Mouse (Mus musculus): ENCODE results near the gene Engase. TPM values are rescaled to one million over a fixed set of nuclear protein-coding genes. Genes with fewer than 3 reads are reported as not detected.

Gene Engase
- polyA plus RNA-seq, 1 experiment from 2014 or later, result 7.1 TPM

GRCm38 (mm10) chr11:118511851-118512250 is 35.2 kb downstream of the Engase start:
- WGBS (ENCODE audit: missing documents), result 61% methylated on average over 6 of the region's 6 CpGs
- Histone ChIP-seq H3K36me3 (ENCODE audit: inconsistent target) (no peaks in the 10 kb centered on the region), H3K27ac (no peak overlapping the region), H3K79me2 (ENCODE audit: inconsistent target) (no peaks in the 10 kb centered on the region), H3K4me3 (ENCODE audit: inconsistent target) (no peak overlapping the region)

DNA sequence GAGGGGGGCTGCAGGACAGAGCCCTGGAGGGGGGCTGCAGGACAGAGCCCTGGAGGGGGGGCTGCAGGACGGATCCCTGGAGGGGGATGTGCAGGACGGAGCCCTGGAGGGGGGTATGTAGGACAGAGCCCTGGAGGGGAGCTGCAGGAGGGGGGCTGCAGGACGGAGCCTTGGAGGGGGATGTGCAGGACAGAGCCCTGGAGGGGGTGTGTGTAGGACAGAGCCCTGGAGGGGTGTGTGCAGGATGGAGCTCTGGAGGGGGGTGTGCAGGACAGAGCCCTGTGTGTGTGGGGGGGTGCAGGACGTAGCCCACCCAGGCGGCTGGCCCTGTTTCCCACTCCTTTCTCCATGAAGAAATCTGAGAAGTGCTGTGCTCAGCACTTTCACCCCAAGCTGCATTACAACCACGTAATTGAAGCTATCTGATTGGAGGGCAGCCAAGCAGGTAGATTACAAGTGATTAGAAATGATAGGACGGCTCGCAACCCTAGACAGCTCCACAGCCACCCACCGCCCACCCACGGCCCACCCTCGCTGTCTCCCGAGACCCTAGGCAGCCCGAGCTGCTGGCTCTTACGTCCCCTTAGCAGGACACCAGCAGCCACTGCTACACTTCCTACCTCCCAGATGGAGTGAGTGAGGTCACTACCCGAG is 35.8 kb downstream of the Engase start:
- Histone ChIP-seq H3K79me2 (ENCODE audit: inconsistent target) (no peaks in the 10 kb centered on the region), H3K27ac (no peak overlapping the region), H3K36me3 (ENCODE audit: inconsistent target) (no peaks in the 10 kb centered on the region), H3K4me3 (ENCODE audit: inconsistent target) (no peak overlapping the region)
- 69% methylated on average over 13 of the region's 15 CpGs for WGBS (ENCODE audit: missing documents)

- H3K79me2 ChIP-seq (ENCODE audit: inconsistent target), result no peaks in the 10 kb centered on the region
- H3K36me3 ChIP-seq (ENCODE audit: inconsistent target), result no peaks in the 10 kb centered on the region
- H3K27ac ChIP-seq, result no peak overlapping the region
- no peak overlapping the region for H3K4me3 ChIP-seq (ENCODE audit: inconsistent target)
- 82% methylated on average over 7 of the region's 7 CpGs for WGBS (ENCODE audit: missing documents)
Measured at GRCm38 (mm10) chr11:118517924-118518323, 41.3 kb downstream of the Engase start.

DNA sequence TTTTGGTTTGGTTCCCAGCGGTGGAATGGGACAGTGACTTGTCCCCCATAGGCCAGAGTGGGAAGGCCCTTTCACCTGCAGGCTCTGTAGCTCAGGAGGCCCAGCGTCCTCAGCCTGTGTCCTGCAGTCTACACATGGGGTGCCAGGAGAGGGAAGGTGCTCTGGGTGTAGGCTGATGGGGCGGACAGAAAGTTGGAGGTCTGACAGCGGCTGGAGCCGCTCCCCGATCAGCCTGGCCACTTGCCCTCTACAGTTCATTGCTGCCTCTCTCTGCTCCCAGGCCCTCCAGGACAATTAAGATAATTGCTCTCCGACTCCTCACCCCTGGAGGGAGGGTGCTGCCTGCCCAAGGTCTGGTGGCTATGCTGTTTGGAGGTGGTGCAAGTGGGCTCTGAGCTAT is 42.1 kb downstream of the Engase start:
- no peaks in the 10 kb centered on the region for H3K36me3 ChIP-seq (ENCODE audit: inconsistent target)
- WGBS (ENCODE audit: missing documents), result 88% methylated on average over 7 of the region's 7 CpGs

DNA sequence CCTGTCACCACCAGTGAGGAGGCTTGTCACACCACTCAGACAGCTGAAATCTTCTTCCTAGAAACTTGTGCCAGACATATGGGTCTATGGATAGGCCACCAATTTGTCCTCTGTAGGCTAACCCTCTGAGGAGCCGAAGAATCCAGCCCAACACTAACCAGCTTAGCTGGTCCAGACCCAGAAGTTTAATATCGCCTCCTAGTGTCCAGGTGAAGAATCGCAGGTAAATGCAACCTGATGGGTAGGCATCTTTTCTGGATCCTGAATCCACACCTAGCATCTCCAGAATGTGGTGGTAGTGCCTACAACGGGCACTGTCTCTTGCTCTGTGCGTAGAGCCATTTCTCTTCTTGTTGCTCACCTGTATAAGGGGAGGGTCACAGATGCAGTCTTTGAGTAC is 43.6 kb downstream of the Engase start:
- 58% methylated on average over 5 of the region's 5 CpGs for WGBS (ENCODE audit: missing documents)
- Histone ChIP-seq H3K27ac (no peak overlapping the region), H3K36me3 (ENCODE audit: inconsistent target) (no peaks in the 10 kb centered on the region), H3K4me3 (ENCODE audit: inconsistent target) (no peak overlapping the region), H3K79me2 (ENCODE audit: inconsistent target) (no peaks in the 10 kb centered on the region)

More for the DNA sequence above, 42.1 kb downstream of the Engase start:
- Histone ChIP-seq H3K79me2 (ENCODE audit: inconsistent target) (no peaks in the 10 kb centered on the region), H3K4me3 (ENCODE audit: inconsistent target) (no peak overlapping the region), H3K27ac (no peak overlapping the region)

DNA sequence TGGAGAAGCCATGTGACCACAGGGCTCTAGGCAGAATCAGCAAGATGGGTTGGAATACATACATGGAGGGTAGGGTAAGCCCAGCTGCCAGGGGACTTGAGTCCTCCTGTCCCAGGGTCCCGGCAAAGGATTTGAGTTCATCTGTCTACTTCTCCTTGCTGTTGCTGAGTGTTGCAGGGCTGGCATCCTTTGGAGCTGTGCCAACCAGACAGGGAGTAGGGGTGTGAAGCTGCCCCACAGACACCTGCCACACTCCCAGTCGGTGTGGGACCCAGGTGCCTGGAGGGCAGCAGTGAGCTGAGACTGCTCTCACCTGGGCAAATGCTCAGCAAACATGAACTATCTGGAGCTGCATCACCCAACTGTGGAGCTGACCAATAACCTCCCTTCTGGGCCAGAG is 44.3 kb downstream of the Engase start:
- Histone ChIP-seq H3K79me2 (ENCODE audit: inconsistent target) (no peaks in the 10 kb centered on the region), H3K4me3 (ENCODE audit: inconsistent target) (no peak overlapping the region), H3K36me3 (ENCODE audit: inconsistent target) (no peaks in the 10 kb centered on the region), H3K27ac (no peak overlapping the region)
- 96% methylated on average over 2 of the region's 2 CpGs for WGBS (ENCODE audit: missing documents)

DNA sequence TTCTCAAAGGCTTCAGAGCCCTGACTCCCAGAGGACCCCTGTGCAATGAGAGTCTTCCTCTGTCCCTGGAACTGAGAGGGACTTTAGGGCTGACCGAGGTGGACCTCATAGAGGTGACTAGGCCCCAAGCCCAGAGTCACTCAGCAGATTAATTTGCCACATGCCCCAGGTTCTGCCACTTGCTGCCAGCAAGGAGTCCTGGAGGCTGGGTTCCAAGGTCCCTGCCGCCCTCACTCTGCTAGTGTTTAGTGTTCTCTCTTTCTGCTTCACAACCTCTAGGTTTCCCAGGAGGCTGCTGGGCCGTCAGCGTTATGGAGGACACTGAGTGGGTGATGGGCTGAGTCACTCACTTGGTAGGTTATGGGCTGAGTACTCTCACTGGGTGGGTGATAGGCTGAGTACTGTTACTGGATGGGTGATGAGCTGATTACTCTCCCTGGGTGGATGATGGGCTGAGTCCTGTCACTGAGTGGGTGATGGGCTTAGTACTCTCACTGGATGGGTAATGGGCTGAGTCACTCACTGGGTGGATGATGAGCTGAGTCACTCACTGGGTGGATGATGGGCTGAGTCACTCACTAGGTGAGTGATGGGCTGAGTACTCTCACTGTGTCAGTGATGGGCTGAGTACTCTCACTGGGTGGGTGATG is 47.0 kb downstream of the Engase start:
- no peaks in the 10 kb centered on the region for H3K79me2 ChIP-seq (ENCODE audit: inconsistent target)
- WGBS (ENCODE audit: missing documents), result 90% methylated on average over 4 of the region's 4 CpGs

GRCm38 (mm10) chr11:118525059-118525458 is 48.4 kb downstream of the Engase start:
- Histone ChIP-seq H3K27ac (no peak overlapping the region), H3K79me2 (ENCODE audit: inconsistent target) (no peaks in the 10 kb centered on the region), H3K4me3 (ENCODE audit: inconsistent target) (no peak overlapping the region), H3K36me3 (ENCODE audit: inconsistent target) (no peaks in the 10 kb centered on the region)
- 84% methylated on average over 11 of the region's 11 CpGs for WGBS (ENCODE audit: missing documents)

More for the DNA sequence above, 47.0 kb downstream of the Engase start:
- Histone ChIP-seq H3K27ac (no peak overlapping the region), H3K36me3 (ENCODE audit: inconsistent target) (no peaks in the 10 kb centered on the region), H3K4me3 (ENCODE audit: inconsistent target) (no peak overlapping the region)

DNA sequence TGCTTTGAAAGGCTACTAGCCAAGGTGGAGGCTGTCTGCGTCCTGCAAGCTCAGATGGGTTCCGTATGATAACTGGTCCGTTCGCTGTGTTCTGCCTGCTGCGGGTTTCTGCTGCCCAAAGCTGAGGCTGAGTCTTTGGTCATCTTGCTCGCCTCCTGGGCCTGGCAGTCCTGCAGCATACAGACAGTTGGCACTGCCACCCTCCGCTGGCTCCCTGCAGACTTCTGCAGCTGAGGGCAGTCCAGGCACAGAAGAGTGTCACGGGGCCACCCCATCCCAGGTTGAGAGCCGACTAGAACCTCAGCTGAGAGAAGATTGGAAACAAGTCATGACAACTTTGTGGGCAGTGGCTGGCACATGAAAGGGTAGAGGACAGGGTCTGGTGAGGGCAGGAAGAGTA is 52.1 kb downstream of the Engase start:
- no peaks in the 10 kb centered on the region for H3K36me3 ChIP-seq (ENCODE audit: inconsistent target)
- no peak overlapping the region for H3K4me3 ChIP-seq (ENCODE audit: inconsistent target)
- H3K79me2 ChIP-seq (ENCODE audit: inconsistent target), result no peaks in the 10 kb centered on the region
- WGBS (ENCODE audit: missing documents), result 90% methylated on average over 9 of the region's 9 CpGs
- H3K27ac ChIP-seq, result no peak overlapping the region

DNA sequence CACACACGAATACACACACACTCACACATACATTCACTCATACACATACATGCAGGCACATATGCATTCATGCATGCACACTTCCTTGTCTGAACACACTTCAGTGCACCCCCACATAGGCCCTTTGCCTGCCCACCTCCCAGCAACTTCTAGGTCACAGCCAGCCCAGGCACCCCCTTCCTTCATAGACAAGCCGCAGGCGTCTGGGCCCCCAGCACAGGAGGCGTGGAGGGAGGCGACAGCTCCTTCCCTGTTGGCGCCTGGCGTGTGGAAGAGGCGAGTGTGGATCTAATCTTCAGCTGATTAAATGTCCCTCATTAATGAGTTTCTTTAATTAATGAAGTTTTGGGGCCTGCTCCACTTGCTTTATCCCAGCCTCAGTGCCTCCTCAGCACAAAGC is 53.7 kb downstream of the Engase start:
- H3K27ac ChIP-seq, result no peak overlapping the region
- no peak overlapping the region for H3K4me3 ChIP-seq (ENCODE audit: inconsistent target)
- H3K36me3 ChIP-seq (ENCODE audit: inconsistent target), result no peaks in the 10 kb centered on the region
- 94% methylated on average over 8 of the region's 8 CpGs for WGBS (ENCODE audit: missing documents)
- H3K79me2 ChIP-seq (ENCODE audit: inconsistent target), result no peaks in the 10 kb centered on the region

GRCm38 (mm10) chr11:118534382-118535092 is 57.9 kb downstream of the Engase start:
- WGBS (ENCODE audit: missing documents), result 46% methylated on average over 18 of the region's 18 CpGs
- Histone ChIP-seq H3K79me2 (ENCODE audit: inconsistent target) (no peaks in the 10 kb centered on the region), H3K36me3 (ENCODE audit: inconsistent target) (no peaks in the 10 kb centered on the region), H3K27ac (no peak overlapping the region), H3K4me3 (ENCODE audit: inconsistent target) (no peak overlapping the region)

GRCm38 (mm10) chr11:118538008-118538407 is 61.4 kb downstream of the Engase start:
- Histone ChIP-seq H3K4me3 (ENCODE audit: inconsistent target) (no peak overlapping the region), H3K79me2 (ENCODE audit: inconsistent target) (no peaks in the 10 kb centered on the region), H3K36me3 (ENCODE audit: inconsistent target) (no peaks in the 10 kb centered on the region), H3K27ac (no peak overlapping the region)
- 93% methylated on average over 11 of the region's 11 CpGs for WGBS (ENCODE audit: missing documents)

All from macrophage (primary cell).